27 mouse cellular contexts compared by ENCODE assay signal in genomic region chr6:120047705-120048292, GRCm38 (mm10). TPM values are rescaled to one million over a fixed set of nuclear protein-coding genes. Genes with fewer than 3 reads are reported as not detected.
DNase-seq lines count a peak whose midpoint lies in the region; ATAC-seq and TF ChIP-seq lines count a peak whose summit lies in the region.
"Had no signal": no experiment of that assay in that cellular context is flagged by ENCODE, and none has a peak within 500 bp of the region (broad histone marks: within the 10 kb centered on the region; RNA-seq: fewer than 3 reads in every experiment).

No protein-coding gene starts in this region.

- intact Hi-C loops in heart, adult 2 months (cut with DNase I) = no loop called here

- H3K27ac ChIP-seq in heart, postnatal 0 days (ENCODE audit: low read depth) = peak overlapping the region; percentile 7; the same call in 1 of the 2 replicates
- H3K27ac ChIP-seq in heart, adult 2 months = no peak overlapping the region; the same call in 1 of the 2 replicates
- no peak overlapping the region for H3K27ac ChIP-seq in midbrain, embryonic 16.5 days (ENCODE audit: low read length)
- H3K27ac ChIP-seq in hindbrain, postnatal 0 days = no peak overlapping the region
- H3K27ac ChIP-seq: embryonic facial prominence, embryonic 15.5 days; hindbrain, embryonic 12.5 days; liver, embryonic 13.5 days; neural tube, embryonic 13.5 days had no signal

- H3K36me3 ChIP-seq in heart, postnatal 0 days (replicated peaks; ENCODE audit: control insufficient read depth, insufficient read depth, low read length) = no peaks in the 10 kb centered on the region
- peaks cover 3% of the 10 kb centered on the region for H3K36me3 ChIP-seq in heart, adult 2 months (ENCODE audit: control insufficient read depth, insufficient read depth, low read length)
- H3K36me3 ChIP-seq in midbrain, embryonic 16.5 days (ENCODE audit: control insufficient read depth, insufficient read depth, low read length) = no peaks in the 10 kb centered on the region
- no peaks in the 10 kb centered on the region for H3K36me3 ChIP-seq in hindbrain, postnatal 0 days (ENCODE audit: insufficient read depth, low read length)
- H3K36me3 ChIP-seq: embryonic facial prominence, embryonic 15.5 days; heart, embryonic 12.5 days; hindbrain, embryonic 12.5 days; liver, embryonic 13.5 days; neural tube, embryonic 13.5 days had no signal

- no peak for DNase-seq in heart, postnatal 0 days (ENCODE audit: low spot score)
- DNase-seq in heart, adult 2 months = no peak
- DNase-seq in 416B (ENCODE audit: low read depth) = peak; percentile 75
- DNase-seq in MN1 (ENCODE audit: low spot score) = peak; percentile 24
- peak; percentile 71 for DNase-seq in induced T-regulatory cell, adult 2 months (ENCODE audit: low read depth)
- no peak for DNase-seq in cerebellum, postnatal 10 days
- no peak for DNase-seq in hindbrain, postnatal 0 days (ENCODE audit: low spot score)
- DNase-seq: adrenal gland, adult 2 months; cerebellum, adult 2 months; gastrocnemius, postnatal 10 days; heart, adult 11 months; heart, postnatal 14 days; kidney, adult 9 months; kidney, postnatal 14 days; liver, embryonic 13.5 days; lung, embryonic 14.5 days; midbrain, embryonic 14.5 days had no signal

- no peak overlapping the region for H3K4me3 ChIP-seq in heart, postnatal 0 days (ENCODE audit: low read depth, low read length)
- H3K4me3 ChIP-seq in heart, adult 2 months = no peak overlapping the region
- no peak overlapping the region for H3K4me3 ChIP-seq in midbrain, embryonic 16.5 days (ENCODE audit: low read depth, low read length)
- H3K4me3 ChIP-seq in hindbrain, postnatal 0 days (ENCODE audit: low read length) = no peak overlapping the region
- H3K4me3 ChIP-seq: embryonic facial prominence, embryonic 15.5 days; heart, embryonic 12.5 days; hindbrain, embryonic 12.5 days; liver, embryonic 13.5 days; megakaryocyte, embryonic 14.5 days; neural tube, embryonic 13.5 days had no signal

- TF ChIP-seq EP300 in heart, postnatal 0 days (IDR thresholded peaks at IDR 0.05; ENCODE audit: low read depth) = no peak
- TF ChIP-seq EP300 in heart, adult 2 months (IDR thresholded peaks at IDR 0.05; ENCODE audit: insufficient read depth, low read depth, low read length) = no peak

- ATAC-seq in heart, postnatal 0 days (ENCODE audit: insufficient read depth, low read depth) = no peak
- ATAC-seq in midbrain, embryonic 16.5 days = no peak
- ATAC-seq in hindbrain, postnatal 0 days = no peak
- ATAC-seq: forebrain, embryonic 14.5 days had no signal

- no peaks in the 10 kb centered on the region for H3K9me3 ChIP-seq in heart, postnatal 0 days (replicated peaks; ENCODE audit: control insufficient read depth, low read length)
- H3K9me3 ChIP-seq in midbrain, embryonic 16.5 days (replicated peaks; ENCODE audit: control insufficient read depth, low read length, poor library complexity, severe bottlenecking) = no peaks in the 10 kb centered on the region
- no peaks in the 10 kb centered on the region for H3K9me3 ChIP-seq in hindbrain, postnatal 0 days (ENCODE audit: low read length)
- H3K9me3 ChIP-seq: embryonic facial prominence, embryonic 15.5 days; heart, embryonic 12.5 days; hindbrain, embryonic 12.5 days; liver, embryonic 13.5 days; megakaryocyte, embryonic 14.5 days; neural tube, embryonic 13.5 days had no signal

- no peaks in the 10 kb centered on the region for H3K27me3 ChIP-seq in heart, postnatal 0 days (ENCODE audit: control insufficient read depth, insufficient read depth, low read length)
- H3K27me3 ChIP-seq in heart, adult 2 months (ENCODE audit: control insufficient read depth, insufficient read depth, low read length) = no peaks in the 10 kb centered on the region
- no peaks in the 10 kb centered on the region for H3K27me3 ChIP-seq in midbrain, embryonic 16.5 days (ENCODE audit: control insufficient read depth, insufficient read depth, low read depth, low read length)
- H3K27me3 ChIP-seq in hindbrain, postnatal 0 days (ENCODE audit: insufficient read depth, low read length) = no peaks in the 10 kb centered on the region
- H3K27me3 ChIP-seq: embryonic facial prominence, embryonic 15.5 days; heart, embryonic 12.5 days; hindbrain, embryonic 12.5 days; liver, embryonic 13.5 days; megakaryocyte, embryonic 14.5 days; neural tube, embryonic 13.5 days had no signal

- TF ChIP-seq CTCF in heart, postnatal 0 days (IDR thresholded peaks at IDR 0.05; ENCODE audit: low read depth) = no peak
- no peak for TF ChIP-seq CTCF in heart, adult 2 months (IDR thresholded peaks at IDR 0.05)
- TF ChIP-seq CTCF in hindbrain, postnatal 0 days (IDR thresholded peaks at IDR 0.05; ENCODE audit: low read depth) = no peak

- no peak overlapping the region for H3K4me2 ChIP-seq in heart, postnatal 0 days (ENCODE audit: low read depth, low read length)
- H3K4me2 ChIP-seq in midbrain, embryonic 16.5 days (ENCODE audit: low read length) = no peak overlapping the region
- H3K4me2 ChIP-seq in hindbrain, postnatal 0 days (ENCODE audit: low read depth, low read length) = no peak overlapping the region
- H3K4me2 ChIP-seq: embryonic facial prominence, embryonic 15.5 days; heart, embryonic 12.5 days; hindbrain, embryonic 12.5 days; liver, embryonic 13.5 days; lung, embryonic 14.5 days; neural tube, embryonic 13.5 days had no signal

- TF ChIP-seq POLR2A in heart, adult 2 months (IDR thresholded peaks at IDR 0.05; ENCODE audit: insufficient read depth, low read depth, low read length) = no peak

- WGBS in heart, postnatal 0 days = 56% methylated on average over 7 of the region's 7 CpGs
- WGBS in heart, adult 2 months = 43% methylated on average over 7 of the region's 7 CpGs
- 84% methylated on average over 7 of the region's 7 CpGs for WGBS in midbrain, embryonic 16.5 days
- WGBS in hindbrain, postnatal 0 days = 84% methylated on average over 7 of the region's 7 CpGs

- H3K9ac ChIP-seq in heart, postnatal 0 days (replicated peaks; ENCODE audit: low read depth, low read length) = no peak overlapping the region
- H3K9ac ChIP-seq in heart, adult 2 months (ENCODE audit: low read depth, low read length) = no peak overlapping the region
- H3K9ac ChIP-seq in midbrain, embryonic 16.5 days (ENCODE audit: low read depth, low read length) = no peak overlapping the region
- H3K9ac ChIP-seq in hindbrain, postnatal 0 days (replicated peaks; ENCODE audit: low read length) = no peak overlapping the region
- H3K9ac ChIP-seq: embryonic facial prominence, embryonic 15.5 days; heart, embryonic 12.5 days; hindbrain, embryonic 12.5 days; liver, embryonic 13.5 days; lung, embryonic 14.5 days; neural tube, embryonic 13.5 days had no signal

- no peaks in the 10 kb centered on the region for H3K79me2 ChIP-seq in heart, adult 2 months (replicated peaks; ENCODE audit: control insufficient read depth, insufficient read depth, low read length)

- H3K4me1 ChIP-seq in heart, postnatal 0 days (ENCODE audit: control insufficient read depth, insufficient read depth) = no peaks in the 10 kb centered on the region
- peaks cover 3% of the 10 kb centered on the region for H3K4me1 ChIP-seq in heart, adult 2 months (ENCODE audit: control insufficient read depth, insufficient read depth, low read length)
- H3K4me1 ChIP-seq in midbrain, embryonic 16.5 days (ENCODE audit: control insufficient read depth, insufficient read depth, low read length) = no peaks in the 10 kb centered on the region
- H3K4me1 ChIP-seq in hindbrain, postnatal 0 days (ENCODE audit: insufficient read depth, low read length) = no peaks in the 10 kb centered on the region
- H3K4me1 ChIP-seq: embryonic facial prominence, embryonic 15.5 days; heart, embryonic 12.5 days; hindbrain, embryonic 12.5 days; liver, embryonic 13.5 days; neural tube, embryonic 13.5 days had no signal

RNA-seq across cellular contexts. Expression of gene Wnk1, which starts 9.3 kb away (rescaled TPM):
- total RNA-seq in heart, postnatal 0 days (2014; rRNA removed; ENCODE audit: low replicate concordance) = 179 TPM in 2 replicates
- 50.9 and 59.2 TPM in 2 replicates for polyA plus RNA-seq in heart, postnatal 0 days (2015; fragmentation: Nextera tagmentation; extraction: Ambion mirVana)
- total RNA-seq in heart, adult 2 months (2021) = 100 to 1,000 TPM; 354 to 369 TPM
- polyA plus RNA-seq in heart, adult 2 months (2012; rRNA removed) = 157 and 285 TPM in 2 replicates
- 40.6 and 45.9 TPM in 2 replicates for polyA plus RNA-seq in midbrain, embryonic 16.5 days (2015; fragmentation: Nextera tagmentation; extraction: Ambion mirVana)
- total RNA-seq in hindbrain, postnatal 0 days (2014; rRNA removed) = 118 and 133 TPM in 2 replicates
- 42.7 and 42.8 TPM in 2 replicates for polyA plus RNA-seq in hindbrain, postnatal 0 days (2015; fragmentation: Nextera tagmentation; extraction: Ambion mirVana)

RNA-seq across cellular contexts. Expression of gene Ninj2, which starts 45.4 kb away (rescaled TPM):
- 27.4 TPM in 1 of 2 replicates, not detected in the other for total RNA-seq in heart, postnatal 0 days (2014; rRNA removed; ENCODE audit: low replicate concordance)
- not detected in 2 replicates for polyA plus RNA-seq in heart, postnatal 0 days (2015; fragmentation: Nextera tagmentation; extraction: Ambion mirVana)
- not detected for total RNA-seq in heart, adult 2 months (2021)
- polyA plus RNA-seq in heart, adult 2 months (2012; rRNA removed) = not detected in 2 replicates
- polyA plus RNA-seq in midbrain, embryonic 16.5 days (2015; fragmentation: Nextera tagmentation; extraction: Ambion mirVana) = not detected in 2 replicates
- not detected in 2 replicates for total RNA-seq in hindbrain, postnatal 0 days (2014; rRNA removed)
- not detected in 2 replicates for polyA plus RNA-seq in hindbrain, postnatal 0 days (2015; fragmentation: Nextera tagmentation; extraction: Ambion mirVana)
- total RNA-seq: adrenal gland, adult 2 months; adrenal gland, postnatal 4 days; common myeloid progenitor, adult 5-6 weeks; gastrocnemius, postnatal 10 days; heart, postnatal 14 days had no signal
- polyA plus RNA-seq: adrenal gland, adult 2 months; embryonic facial prominence, embryonic 15.5 days; forebrain, embryonic 14.5 days; heart, embryonic 12.5 days; hindbrain, embryonic 12.5 days; intestine, embryonic 14.5 days; liver, embryonic 13.5 days; midbrain, embryonic 14.5 days; neural tube, embryonic 13.5 days had no signal

Comparison
In these comparisons a context has a peak if more than half of its experiments do, and no peak if none do; other contexts are left out.
1. DNase-seq: peak in 416B (single experiment), MN1 (single experiment) and induced T-regulatory cell, adult 2 months (single experiment); none in heart, postnatal 0 days (single experiment), heart, adult 2 months (0 of 2), cerebellum, postnatal 10 days (0 of 2) and hindbrain, postnatal 0 days (single experiment).